Mouse (Mus musculus) spleen, postnatal 4 days (tissue): Measurements from ENCODE around the gene Ms4a10.

Experiments used
- DNase-seq, 2 experiments: peaks; one replicate each; pipeline ENCODE4 v3.0.0; 2022; ENCODE audit warnings: low spot score in 2 of 2

The Ms4a10 gene

GRCm38 (mm10) chr19:10959085-10959977, 15.1 kb downstream of the Ms4a10 start:
- DNase-seq: no peak

GRCm38 (mm10) chr19:10952021-10952939, 22.2 kb downstream of the Ms4a10 start:
- DNase-seq: no peak

- no peak for DNase-seq
Observed at GRCm38 (mm10) chr19:10949558-10949957, 24.9 kb downstream of the Ms4a10 start.

- DNase-seq: peak; percentile 92 to 95
Observed at GRCm38 (mm10) chr19:10949112-10949511, 25.4 kb downstream of the Ms4a10 start, which contains the start of gene Ccdc86. Ccdc86 (minus strand) TSS chr19:10949266.

- DNase-seq: peak; percentile 29 to 71
Observed at GRCm38 (mm10) chr19:10948416-10948815, 26.1 kb downstream of the Ms4a10 start.

GRCm38 (mm10) chr19:10947219-10947618, 27.3 kb downstream of the Ms4a10 start:
- DNase-seq: no peak

- no peak for DNase-seq
Observed at GRCm38 (mm10) chr19:10946506-10946905, 28.0 kb downstream of the Ms4a10 start.

- DNase-seq: no peak
Observed at GRCm38 (mm10) chr19:10943955-10944354, 30.5 kb downstream of the Ms4a10 start.

GRCm38 (mm10) chr19:10940801-10941457, 33.5 kb downstream of the Ms4a10 start:
- no peak for DNase-seq

GRCm38 (mm10) chr19:10940097-10940800, 34.2 kb downstream of the Ms4a10 start:
- DNase-seq: peak; percentile 71 to 87

GRCm38 (mm10) chr19:10938771-10939170, 35.7 kb downstream of the Ms4a10 start:
- no peak for DNase-seq

- peak in 1 of 2 experiments; percentile 31 for DNase-seq
Observed at GRCm38 (mm10) chr19:10937110-10937563, 37.3 kb downstream of the Ms4a10 start, which contains the start of gene Ptgdr2. Ptgdr2 (plus strand) TSS chr19:10937160.

GRCm38 (mm10) chr19:10936077-10936476, 38.4 kb downstream of the Ms4a10 start:
- DNase-seq: no peak

- no peak for DNase-seq
Observed at GRCm38 (mm10) chr19:10935029-10935428, 39.4 kb downstream of the Ms4a10 start.

GRCm38 (mm10) chr19:10930641-10931040, 43.8 kb downstream of the Ms4a10 start:
- DNase-seq: no peak

GRCm38 (mm10) chr19:10926666-10927065, 47.8 kb downstream of the Ms4a10 start:
- no peak for DNase-seq

- DNase-seq: no peak
Observed at GRCm38 (mm10) chr19:10926123-10926621, 48.3 kb downstream of the Ms4a10 start.

- DNase-seq: no peak
Observed at GRCm38 (mm10) chr19:10924220-10924619, 50.2 kb downstream of the Ms4a10 start.

GRCm38 (mm10) chr19:10921058-10921457, 53.4 kb downstream of the Ms4a10 start:
- no peak for DNase-seq

GRCm38 (mm10) chr19:10920532-10920931, 53.9 kb downstream of the Ms4a10 start, which contains the start of gene Zp1:
Zp1 (minus strand) TSS chr19:10920632.
- DNase-seq: no peak
